Mouse (Mus musculus): Measurements from ENCODE around the gene Slc25a33.

DNA sequence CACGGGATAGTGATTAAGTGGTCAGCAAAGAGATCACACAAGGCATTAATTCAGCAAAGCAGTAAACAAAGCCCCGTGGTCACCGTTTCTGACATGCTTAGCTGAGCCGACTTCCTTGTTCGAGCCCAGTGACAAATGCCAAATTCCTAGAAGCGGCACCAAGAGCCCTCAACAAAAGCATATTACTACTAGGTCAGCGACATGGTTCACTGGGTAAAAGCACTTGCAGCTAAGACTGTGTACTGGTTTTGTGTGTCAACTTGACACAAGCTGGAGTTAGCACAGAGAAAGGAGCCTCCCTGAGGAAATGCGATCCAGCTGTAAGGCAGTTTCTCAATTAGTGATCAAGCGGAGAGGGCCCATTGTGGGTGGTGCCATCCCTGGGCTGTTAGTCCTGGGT lies 28.2 kb upstream of the Slc25a33 start:
- TF ChIP-seq GATA1 (IDR thresholded peaks at IDR 0.05; ENCODE audit: low read length), result no peak
- no peak for TF ChIP-seq TAL1 (IDR thresholded peaks at IDR 0.05; ENCODE audit: low read length)

All from erythroblast, embryonic 14.5 days (primary cell).